Mouse (Mus musculus): ENCODE measurements around the gene Lilra6. TPM values are rescaled to one million over a fixed set of nuclear protein-coding genes. Genes with fewer than 3 reads are reported as not detected.
"Not testable (repeated sequence)": the region's sequence is repeated elsewhere in the genome, so short reads cannot be mapped to it uniquely, and the experiment has no call there.

The Lilra6 gene
- polyA plus RNA-seq (2014; fragmentation: Nextera tagmentation; extraction: Ambion mirVana) = not detected in 2 replicates

GRCm38 (mm10) chr7:3915387-3915786 is at the start of gene Lilra6:
Gene Lilra6 (minus strand): TSS chr7:3915503.
- DNase-seq (ENCODE audit: low spot score); H3K27ac ChIP-seq (ENCODE audit: low read depth, low read length); ATAC-seq (ENCODE audit: insufficient read depth, low FRiP score, low TSS enrichment); H3K36me3 ChIP-seq (ENCODE audit: control insufficient read depth, insufficient read depth, low read length); H3K9me3 ChIP-seq (ENCODE audit: control insufficient read depth, low read length); H3K4me1 ChIP-seq (ENCODE audit: control insufficient read depth, insufficient read depth, low read length); H3K4me3 ChIP-seq (ENCODE audit: low read depth, low read length); H3K4me2 ChIP-seq (ENCODE audit: low read depth); H3K27me3 ChIP-seq (ENCODE audit: control insufficient read depth, insufficient read depth, low read length); H3K9ac ChIP-seq (ENCODE audit: low read length): not testable (repeated sequence)
- 71% methylated on average over 2 of the region's 2 CpGs for WGBS

- no peak overlapping the region for H3K9ac ChIP-seq (ENCODE audit: low read length)
- no peak overlapping the region for H3K27ac ChIP-seq (ENCODE audit: low read depth, low read length)
- no peaks in the 10 kb centered on the region for H3K9me3 ChIP-seq (ENCODE audit: control insufficient read depth, low read length)
- no peak overlapping the region for H3K4me3 ChIP-seq (ENCODE audit: low read depth, low read length)
- 93% methylated on average over 2 of the region's 2 CpGs for WGBS
- H3K4me2 ChIP-seq (ENCODE audit: low read depth) = no peak overlapping the region
- H3K36me3 ChIP-seq (ENCODE audit: control insufficient read depth, insufficient read depth, low read length) = no peaks in the 10 kb centered on the region
- H3K4me1 ChIP-seq (ENCODE audit: control insufficient read depth, insufficient read depth, low read length) = no peaks in the 10 kb centered on the region
- no peak for DNase-seq (ENCODE audit: low spot score)
- no peaks in the 10 kb centered on the region for H3K27me3 ChIP-seq (ENCODE audit: control insufficient read depth, insufficient read depth, low read length)
- no peak for ATAC-seq (ENCODE audit: insufficient read depth, low FRiP score, low TSS enrichment)
Measured at GRCm38 (mm10) chr7:3962017-3962416, 46.7 kb upstream of the Lilra6 start.

GRCm38 (mm10) chr7:3957387-3957786 is 42.1 kb upstream of the Lilra6 start:
- WGBS = 95% methylated on average over 3 of the region's 3 CpGs
- Histone ChIP-seq H3K27me3 (ENCODE audit: control insufficient read depth, insufficient read depth, low read length) (no peaks in the 10 kb centered on the region), H3K27ac (ENCODE audit: low read depth, low read length) (no peak overlapping the region), H3K36me3 (ENCODE audit: control insufficient read depth, insufficient read depth, low read length) (no peaks in the 10 kb centered on the region), H3K4me1 (ENCODE audit: control insufficient read depth, insufficient read depth, low read length) (no peaks in the 10 kb centered on the region), H3K4me2 (ENCODE audit: low read depth) (no peak overlapping the region), H3K9me3 (ENCODE audit: control insufficient read depth, low read length) (no peaks in the 10 kb centered on the region), H3K4me3 (ENCODE audit: low read depth, low read length) (no peak overlapping the region), H3K9ac (ENCODE audit: low read length) (no peak overlapping the region)
- no peak for DNase-seq (ENCODE audit: low spot score)
- no peak for ATAC-seq (ENCODE audit: insufficient read depth, low FRiP score, low TSS enrichment)

GRCm38 (mm10) chr7:3949159-3949558 is 33.9 kb upstream of the Lilra6 start:
- no peak for DNase-seq (ENCODE audit: low spot score)
- no peaks in the 10 kb centered on the region for H3K9me3 ChIP-seq (ENCODE audit: control insufficient read depth, low read length)
- H3K4me3 ChIP-seq (ENCODE audit: low read depth, low read length) = no peak overlapping the region
- H3K36me3 ChIP-seq (ENCODE audit: control insufficient read depth, insufficient read depth, low read length) = no peaks in the 10 kb centered on the region
- no peaks in the 10 kb centered on the region for H3K4me1 ChIP-seq (ENCODE audit: control insufficient read depth, insufficient read depth, low read length)
- no peak for ATAC-seq (ENCODE audit: insufficient read depth, low FRiP score, low TSS enrichment)
- WGBS = 88% methylated on average over 3 of the region's 3 CpGs
- no peak overlapping the region for H3K9ac ChIP-seq (ENCODE audit: low read length)
- H3K27ac ChIP-seq (ENCODE audit: low read depth, low read length) = no peak overlapping the region
- no peak overlapping the region for H3K4me2 ChIP-seq (ENCODE audit: low read depth)
- no peaks in the 10 kb centered on the region for H3K27me3 ChIP-seq (ENCODE audit: control insufficient read depth, insufficient read depth, low read length)

GRCm38 (mm10) chr7:3948223-3948622 is 32.9 kb upstream of the Lilra6 start:
- Histone ChIP-seq H3K9me3 (ENCODE audit: control insufficient read depth, low read length) (no peaks in the 10 kb centered on the region), H3K9ac (ENCODE audit: low read length) (no peak overlapping the region), H3K4me3 (ENCODE audit: low read depth, low read length) (no peak overlapping the region), H3K4me2 (ENCODE audit: low read depth) (no peak overlapping the region), H3K4me1 (ENCODE audit: control insufficient read depth, insufficient read depth, low read length) (no peaks in the 10 kb centered on the region), H3K27me3 (ENCODE audit: control insufficient read depth, insufficient read depth, low read length) (no peaks in the 10 kb centered on the region), H3K36me3 (ENCODE audit: control insufficient read depth, insufficient read depth, low read length) (no peaks in the 10 kb centered on the region), H3K27ac (ENCODE audit: low read depth, low read length) (no peak overlapping the region)
- DNase-seq (ENCODE audit: low spot score) (no peak), ATAC-seq (ENCODE audit: insufficient read depth, low FRiP score, low TSS enrichment) (no peak)
- WGBS = 82% methylated on average over 4 of the region's 4 CpGs

- Histone ChIP-seq H3K4me3 (ENCODE audit: low read depth, low read length) (no peak overlapping the region), H3K36me3 (ENCODE audit: control insufficient read depth, insufficient read depth, low read length) (no peaks in the 10 kb centered on the region), H3K27me3 (ENCODE audit: control insufficient read depth, insufficient read depth, low read length) (no peaks in the 10 kb centered on the region), H3K4me2 (ENCODE audit: low read depth) (no peak overlapping the region), H3K4me1 (ENCODE audit: control insufficient read depth, insufficient read depth, low read length) (no peaks in the 10 kb centered on the region), H3K27ac (ENCODE audit: low read depth, low read length) (no peak overlapping the region), H3K9me3 (ENCODE audit: control insufficient read depth, low read length) (no peaks in the 10 kb centered on the region), H3K9ac (ENCODE audit: low read length) (no peak overlapping the region)
- ATAC-seq (ENCODE audit: insufficient read depth, low FRiP score, low TSS enrichment) (no peak), DNase-seq (ENCODE audit: low spot score) (no peak)
- 78% methylated on average over 4 of the region's 4 CpGs for WGBS
Measured at GRCm38 (mm10) chr7:3946117-3946516, 30.8 kb upstream of the Lilra6 start.

- H3K27me3 ChIP-seq (ENCODE audit: control insufficient read depth, insufficient read depth, low read length) = no peaks in the 10 kb centered on the region
- no peak overlapping the region for H3K27ac ChIP-seq (ENCODE audit: low read depth, low read length)
- H3K9ac ChIP-seq (ENCODE audit: low read length) = no peak overlapping the region
- H3K36me3 ChIP-seq (ENCODE audit: control insufficient read depth, insufficient read depth, low read length) = no peaks in the 10 kb centered on the region
- no peaks in the 10 kb centered on the region for H3K4me1 ChIP-seq (ENCODE audit: control insufficient read depth, insufficient read depth, low read length)
- no peak overlapping the region for H3K4me2 ChIP-seq (ENCODE audit: low read depth)
- DNase-seq (ENCODE audit: low spot score) (no peak), ATAC-seq (ENCODE audit: insufficient read depth, low FRiP score, low TSS enrichment) (no peak)
- 0 out of 2 replicates have a peak, but pooled peaks cover 3% of the 10 kb centered on the region for H3K9me3 ChIP-seq (ENCODE audit: control insufficient read depth, low read length)
- H3K4me3 ChIP-seq (ENCODE audit: low read depth, low read length) = no peak overlapping the region
- 81% methylated on average over 3 of the region's 3 CpGs for WGBS
Measured at GRCm38 (mm10) chr7:3940915-3941314, 25.6 kb upstream of the Lilra6 start.

- Histone ChIP-seq H3K9ac (ENCODE audit: low read length) (no peak overlapping the region), H3K9me3 (ENCODE audit: control insufficient read depth, low read length) (0 out of 2 replicates have a peak, but pooled peaks cover 3% of the 10 kb centered on the region), H3K27ac (ENCODE audit: low read depth, low read length) (no peak overlapping the region), H3K4me1 (ENCODE audit: control insufficient read depth, insufficient read depth, low read length) (no peaks in the 10 kb centered on the region), H3K4me2 (ENCODE audit: low read depth) (no peak overlapping the region), H3K27me3 (ENCODE audit: control insufficient read depth, insufficient read depth, low read length) (no peaks in the 10 kb centered on the region), H3K4me3 (ENCODE audit: low read depth, low read length) (no peak overlapping the region), H3K36me3 (ENCODE audit: control insufficient read depth, insufficient read depth, low read length) (no peaks in the 10 kb centered on the region)
- DNase-seq (ENCODE audit: low spot score) (no peak), ATAC-seq (ENCODE audit: insufficient read depth, low FRiP score, low TSS enrichment) (no peak)
- WGBS = 73% methylated on average over 1 of the region's 1 CpGs
Measured at GRCm38 (mm10) chr7:3939866-3940525, 24.7 kb upstream of the Lilra6 start.

- H3K36me3 ChIP-seq (ENCODE audit: control insufficient read depth, insufficient read depth, low read length); H3K27ac ChIP-seq (ENCODE audit: low read depth, low read length); H3K9ac ChIP-seq (ENCODE audit: low read length); H3K27me3 ChIP-seq (ENCODE audit: control insufficient read depth, insufficient read depth, low read length); H3K9me3 ChIP-seq (ENCODE audit: control insufficient read depth, low read length); H3K4me1 ChIP-seq (ENCODE audit: control insufficient read depth, insufficient read depth, low read length); H3K4me3 ChIP-seq (ENCODE audit: low read depth, low read length); H3K4me2 ChIP-seq (ENCODE audit: low read depth); DNase-seq (ENCODE audit: low spot score); ATAC-seq (ENCODE audit: insufficient read depth, low FRiP score, low TSS enrichment): not testable (repeated sequence)
Measured at GRCm38 (mm10) chr7:3935473-3935872, 20.2 kb upstream of the Lilra6 start.
